Mouse (Mus musculus): ENCODE results near the gene Gga1. TPM values are rescaled to one million over a fixed set of nuclear protein-coding genes. Genes with fewer than 3 reads are reported as not detected.
"Not testable (repeated sequence)": the region's sequence is repeated elsewhere in the genome, so short reads cannot be mapped to it uniquely, and the experiment has no call there.

Gga1 gene
- polyA plus RNA-seq, 1 experiment from 2014 or later, result 25.7 TPM

DNA sequence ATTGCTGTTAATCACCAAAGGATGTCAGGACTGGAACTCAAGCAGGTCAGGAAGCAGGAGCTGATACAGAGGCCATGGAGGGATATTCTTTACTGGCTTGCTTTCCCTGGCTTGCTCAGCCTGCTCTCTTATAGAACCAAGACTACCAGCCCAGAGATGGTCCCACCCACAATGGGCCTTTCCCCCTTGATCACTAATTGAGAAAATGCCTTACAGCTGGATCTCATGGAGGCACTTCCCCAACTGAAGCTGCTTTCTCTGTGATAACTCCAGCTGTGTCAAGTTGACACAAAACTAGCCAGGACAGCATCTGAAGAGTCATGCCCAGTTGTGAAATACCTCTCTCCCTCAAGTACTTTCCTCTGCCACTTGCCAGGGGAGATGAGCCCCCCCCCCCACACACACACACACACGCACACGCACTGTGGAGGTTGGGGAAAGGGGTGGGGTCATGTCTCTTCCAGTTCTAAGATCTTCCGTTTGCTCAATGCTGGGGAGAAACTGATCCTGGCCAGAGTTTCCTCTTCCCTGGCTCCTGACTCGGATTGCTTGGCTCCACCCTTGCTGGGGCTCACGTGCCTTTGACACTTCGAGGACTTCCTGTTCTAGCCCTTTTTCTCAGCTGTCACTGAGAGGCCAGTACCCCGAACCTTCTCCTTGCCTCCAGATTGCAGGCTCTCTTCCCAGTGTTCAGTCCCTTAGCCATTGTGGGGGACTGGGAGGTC is 2.0 kb downstream of the Gga1 start:
- not testable (repeated sequence) for ATAC-seq (ENCODE audit: low FRiP score); H3K4me3 ChIP-seq (ENCODE audit: low read depth, low read length); H3K4me2 ChIP-seq; H3K27ac ChIP-seq (ENCODE audit: low read depth, low read length); H3K27me3 ChIP-seq (ENCODE audit: control insufficient read depth, insufficient read depth, low read length); DNase-seq (ENCODE audit: low spot score, missing footprints); H3K9me3 ChIP-seq (ENCODE audit: control insufficient read depth, low read length); H3K9ac ChIP-seq (ENCODE audit: low read length)
- WGBS, result 77% methylated on average over 7 of the region's 7 CpGs
- peaks cover 16% of the 10 kb centered on the region for H3K36me3 ChIP-seq (ENCODE audit: control insufficient read depth, insufficient read depth, low read length)
- peaks cover 18% of the 10 kb centered on the region for H3K4me1 ChIP-seq (ENCODE audit: control insufficient read depth, insufficient read depth, low read length)

DNA sequence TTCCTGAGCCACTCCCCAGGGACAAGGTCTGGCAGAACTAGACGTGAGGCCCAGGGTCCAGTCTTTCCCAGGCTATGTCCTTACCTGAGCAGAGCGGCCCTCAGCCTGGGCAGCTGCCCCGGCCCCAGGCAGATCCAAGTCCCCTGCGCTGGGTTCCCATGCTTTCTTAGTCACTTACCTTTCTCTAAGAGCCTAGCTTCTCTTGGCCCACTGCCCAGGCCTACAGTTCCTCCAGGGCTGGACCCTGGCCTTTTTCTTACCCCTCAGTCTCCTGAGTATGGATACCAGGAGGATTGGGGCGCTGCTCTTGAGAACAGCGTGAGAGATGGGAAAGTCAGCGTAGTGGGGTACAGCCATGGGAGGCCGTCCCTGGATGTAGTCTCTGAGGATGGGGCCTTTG is 3.4 kb downstream of the Gga1 start:
- Histone ChIP-seq H3K36me3 (ENCODE audit: control insufficient read depth, insufficient read depth, low read length) (peaks cover 22% of the 10 kb centered on the region), H3K27ac (ENCODE audit: low read depth, low read length) (no peak overlapping the region), H3K4me1 (ENCODE audit: control insufficient read depth, insufficient read depth, low read length) (peaks cover 17% of the 10 kb centered on the region), H3K9ac (ENCODE audit: low read length) (no peak overlapping the region), H3K27me3 (ENCODE audit: control insufficient read depth, insufficient read depth, low read length) (no peaks in the 10 kb centered on the region), H3K4me3 (ENCODE audit: low read depth, low read length) (no peak overlapping the region), H3K4me2 (no peak overlapping the region), H3K9me3 (ENCODE audit: control insufficient read depth, low read length) (no peaks in the 10 kb centered on the region)
- 95% methylated on average over 8 of the region's 8 CpGs for WGBS
- ATAC-seq (ENCODE audit: low FRiP score) (no peak), DNase-seq (ENCODE audit: low spot score, missing footprints) (no peak)

DNA sequence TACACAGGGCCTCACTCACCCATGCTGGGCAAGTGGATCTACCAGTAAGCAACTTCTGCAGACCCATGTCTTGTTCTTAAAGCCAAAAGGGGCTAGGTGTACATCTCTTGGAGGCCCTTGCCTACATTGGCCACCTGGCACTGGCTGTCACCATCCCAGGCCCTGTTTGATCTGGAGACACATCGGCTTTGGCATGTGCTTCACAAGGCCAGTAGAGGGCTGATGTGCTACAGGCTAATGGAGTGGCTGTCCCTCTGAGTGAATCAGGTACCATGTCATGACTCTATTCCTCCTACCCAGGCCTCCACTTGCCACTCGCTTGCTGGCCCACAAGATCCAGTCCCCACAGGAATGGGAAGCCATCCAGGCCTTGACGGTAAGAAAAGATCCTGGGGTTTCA is 4.8 kb downstream of the Gga1 start:
- Histone ChIP-seq H3K36me3 (ENCODE audit: control insufficient read depth, insufficient read depth, low read length) (peaks cover 30% of the 10 kb centered on the region), H3K27ac (ENCODE audit: low read depth, low read length) (no peak overlapping the region), H3K9me3 (ENCODE audit: control insufficient read depth, low read length) (no peaks in the 10 kb centered on the region), H3K9ac (ENCODE audit: low read length) (no peak overlapping the region), H3K4me1 (ENCODE audit: control insufficient read depth, insufficient read depth, low read length) (peaks cover 8% of the 10 kb centered on the region), H3K4me2 (no peak overlapping the region), H3K4me3 (ENCODE audit: low read depth, low read length) (no peak overlapping the region), H3K27me3 (ENCODE audit: control insufficient read depth, insufficient read depth, low read length) (no peaks in the 10 kb centered on the region)
- ATAC-seq (ENCODE audit: low FRiP score), result no peak
- 93% methylated on average over 3 of the region's 3 CpGs for WGBS
- DNase-seq (ENCODE audit: low spot score, missing footprints), result no peak

DNA sequence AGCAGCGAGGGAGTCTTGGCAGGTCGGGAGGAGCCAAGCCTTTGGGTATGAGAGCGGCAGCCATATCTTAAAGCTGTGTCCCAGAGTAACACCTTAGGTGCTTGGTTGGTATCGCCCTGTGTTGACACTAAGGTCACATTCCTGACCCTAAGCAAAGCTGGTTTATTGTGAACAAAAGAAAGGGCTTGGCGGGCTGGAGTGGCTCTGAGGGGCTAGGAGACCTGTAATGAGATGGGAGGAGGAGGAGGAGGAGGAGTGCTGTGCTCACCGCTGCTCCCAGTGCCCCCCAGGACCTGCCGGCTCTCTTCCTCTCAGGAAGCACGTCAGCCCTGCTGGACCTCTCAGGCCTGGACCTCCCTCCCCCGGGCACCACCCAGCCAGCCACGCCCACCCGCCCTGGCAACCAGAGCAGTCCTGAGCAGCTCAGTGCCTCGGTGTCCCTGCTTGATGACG is 12.4 kb downstream of the Gga1 start:
- no peak for DNase-seq (ENCODE audit: low spot score, missing footprints)
- Histone ChIP-seq H3K36me3 (ENCODE audit: control insufficient read depth, insufficient read depth, low read length) (peaks cover 22% of the 10 kb centered on the region), H3K4me1 (ENCODE audit: control insufficient read depth, insufficient read depth, low read length) (peaks cover 9% of the 10 kb centered on the region; the same call in 1 of the 2 replicates), H3K4me2 (no peak overlapping the region), H3K27me3 (ENCODE audit: control insufficient read depth, insufficient read depth, low read length) (no peaks in the 10 kb centered on the region), H3K4me3 (ENCODE audit: low read depth, low read length) (no peak overlapping the region), H3K9ac (ENCODE audit: low read length) (peak overlapping the region; percentile 6; the same call in 1 of the 2 replicates), H3K27ac (ENCODE audit: low read depth, low read length) (no peak overlapping the region), H3K9me3 (ENCODE audit: control insufficient read depth, low read length) (no peaks in the 10 kb centered on the region)
- 0 out of 2 replicates have a peak, but pooled peaks have one; percentile 19 for ATAC-seq (ENCODE audit: low FRiP score)
- WGBS, result 15% methylated on average over 13 of the region's 13 CpGs

DNA sequence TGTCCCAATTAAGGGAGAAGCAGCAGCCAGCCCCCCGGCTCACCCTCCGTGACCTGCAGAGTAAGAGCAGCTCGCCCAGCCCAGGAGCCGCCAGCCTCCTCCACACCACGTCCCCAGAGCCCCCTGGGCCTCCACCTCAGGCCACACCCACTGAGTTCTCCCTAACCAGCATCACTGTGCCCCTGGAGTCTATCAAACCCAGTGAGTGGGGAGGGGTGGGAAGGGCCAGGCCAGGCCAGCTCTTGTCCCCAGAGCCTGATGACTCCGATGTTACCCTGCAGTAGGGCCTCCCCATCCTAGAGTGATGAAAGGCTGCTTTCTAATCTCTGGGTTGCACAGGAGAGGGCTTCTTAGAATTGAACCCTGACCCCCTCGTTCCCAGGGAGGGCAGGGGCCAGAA is 15.4 kb downstream of the Gga1 start:
- Histone ChIP-seq H3K4me3 (ENCODE audit: low read depth, low read length) (no peak overlapping the region), H3K4me1 (ENCODE audit: control insufficient read depth, insufficient read depth, low read length) (peaks cover 9% of the 10 kb centered on the region; the same call in 1 of the 2 replicates), H3K4me2 (no peak overlapping the region), H3K9me3 (ENCODE audit: control insufficient read depth, low read length) (no peaks in the 10 kb centered on the region), H3K9ac (ENCODE audit: low read length) (no peak overlapping the region), H3K36me3 (ENCODE audit: control insufficient read depth, insufficient read depth, low read length) (peaks cover 9% of the 10 kb centered on the region), H3K27me3 (ENCODE audit: control insufficient read depth, insufficient read depth, low read length) (no peaks in the 10 kb centered on the region), H3K27ac (ENCODE audit: low read depth, low read length) (no peak overlapping the region)
- DNase-seq (ENCODE audit: low spot score, missing footprints) (no peak), ATAC-seq (ENCODE audit: low FRiP score) (no peak)
- 70% methylated on average over 7 of the region's 7 CpGs for WGBS

DNA sequence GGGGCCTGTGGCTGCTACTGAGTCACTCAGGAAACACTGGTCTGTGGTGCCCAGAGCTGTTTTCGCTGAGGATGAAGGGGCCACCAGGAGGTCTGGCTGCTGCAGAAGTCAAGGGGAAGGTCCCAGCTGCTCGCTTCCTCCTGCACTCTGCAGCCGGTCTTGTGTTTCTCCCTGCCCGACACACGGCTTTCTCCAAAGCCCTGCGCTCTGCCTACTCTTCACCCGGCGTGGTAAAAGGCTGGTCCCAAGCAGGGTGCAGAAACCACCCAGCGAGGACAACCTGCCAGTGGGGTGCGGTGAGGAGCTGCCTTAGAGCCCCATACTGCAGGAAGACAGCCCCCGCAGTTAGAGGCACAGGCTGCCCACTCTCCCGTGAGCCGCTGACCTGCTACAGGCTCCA is 17.7 kb downstream of the Gga1 start:
- Histone ChIP-seq H3K9ac (ENCODE audit: low read length) (no peak overlapping the region), H3K9me3 (ENCODE audit: control insufficient read depth, low read length) (no peaks in the 10 kb centered on the region), H3K4me3 (ENCODE audit: low read depth, low read length) (no peak overlapping the region), H3K4me1 (ENCODE audit: control insufficient read depth, insufficient read depth, low read length) (peaks cover 4% of the 10 kb centered on the region), H3K36me3 (ENCODE audit: control insufficient read depth, insufficient read depth, low read length) (peaks cover 2% of the 10 kb centered on the region; the same call in 1 of the 2 replicates), H3K4me2 (no peak overlapping the region), H3K27me3 (ENCODE audit: control insufficient read depth, insufficient read depth, low read length) (no peaks in the 10 kb centered on the region), H3K27ac (ENCODE audit: low read depth, low read length) (no peak overlapping the region; the same call in 1 of the 2 replicates)
- 77% methylated on average over 13 of the region's 13 CpGs for WGBS
- no peak for DNase-seq (ENCODE audit: low spot score, missing footprints)
- no peak for ATAC-seq (ENCODE audit: low FRiP score)

DNA sequence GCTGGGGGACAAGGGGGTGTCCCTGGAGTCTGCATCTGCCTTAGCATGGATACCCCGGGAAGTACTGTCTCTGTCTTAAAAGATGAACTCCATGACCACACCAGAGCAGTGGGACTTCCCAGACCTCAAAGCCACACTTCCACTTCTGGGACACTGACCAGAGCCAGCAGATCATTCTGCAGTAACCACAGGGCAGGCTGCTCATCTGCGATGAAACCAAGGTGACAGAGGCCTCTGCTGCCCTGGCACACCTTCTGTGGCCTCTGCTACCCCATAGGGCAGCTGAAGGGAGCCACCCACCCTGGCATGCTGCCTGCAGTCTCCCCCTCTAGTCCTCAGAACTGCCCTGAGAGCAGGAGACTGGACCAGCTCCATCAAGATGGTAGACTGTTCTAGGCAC is 18.8 kb downstream of the Gga1 start:
- Histone ChIP-seq H3K9me3 (ENCODE audit: control insufficient read depth, low read length) (no peaks in the 10 kb centered on the region), H3K4me1 (ENCODE audit: control insufficient read depth, insufficient read depth, low read length) (peaks cover 13% of the 10 kb centered on the region), H3K27ac (ENCODE audit: low read depth, low read length) (no peak overlapping the region), H3K4me3 (ENCODE audit: low read depth, low read length) (no peak overlapping the region), H3K27me3 (ENCODE audit: control insufficient read depth, insufficient read depth, low read length) (peaks cover 2% of the 10 kb centered on the region; the same call in 1 of the 2 replicates), H3K36me3 (ENCODE audit: control insufficient read depth, insufficient read depth, low read length) (peaks cover 2% of the 10 kb centered on the region; the same call in 1 of the 2 replicates), H3K9ac (ENCODE audit: low read length) (no peak overlapping the region), H3K4me2 (no peak overlapping the region)
- 91% methylated on average over 2 of the region's 2 CpGs for WGBS
- no peak for ATAC-seq (ENCODE audit: low FRiP score)
- no peak for DNase-seq (ENCODE audit: low spot score, missing footprints)

DNA sequence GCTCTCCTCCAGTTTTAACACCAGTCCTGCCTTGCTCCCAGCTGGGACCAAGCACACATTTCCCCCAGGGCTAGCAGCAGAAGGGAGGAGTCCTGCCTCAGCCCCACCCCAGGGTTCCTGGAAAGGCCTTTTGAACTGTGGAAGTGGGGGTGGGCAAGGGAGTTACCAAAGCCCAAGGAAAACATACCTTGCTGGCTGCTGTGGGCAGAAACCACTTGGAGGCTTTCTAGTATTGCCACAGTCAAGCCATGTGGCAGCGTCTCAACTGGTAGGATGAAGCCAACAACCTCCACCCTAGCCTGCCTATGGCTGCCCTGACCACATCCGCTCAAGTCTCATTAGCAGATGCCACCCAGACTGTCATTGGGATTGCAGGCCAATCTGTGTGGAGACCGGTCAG is 19.2 kb downstream of the Gga1 start:
- Histone ChIP-seq H3K9me3 (ENCODE audit: control insufficient read depth, low read length) (no peaks in the 10 kb centered on the region), H3K27me3 (ENCODE audit: control insufficient read depth, insufficient read depth, low read length) (peaks cover 6% of the 10 kb centered on the region), H3K4me3 (ENCODE audit: low read depth, low read length) (no peak overlapping the region), H3K4me2 (no peak overlapping the region), H3K4me1 (ENCODE audit: control insufficient read depth, insufficient read depth, low read length) (peaks cover 15% of the 10 kb centered on the region), H3K36me3 (ENCODE audit: control insufficient read depth, insufficient read depth, low read length) (peaks cover 2% of the 10 kb centered on the region; the same call in 1 of the 2 replicates), H3K9ac (ENCODE audit: low read length) (no peak overlapping the region), H3K27ac (ENCODE audit: low read depth, low read length) (no peak overlapping the region)
- 85% methylated on average over 3 of the region's 3 CpGs for WGBS
- ATAC-seq (ENCODE audit: low FRiP score), result no peak
- no peak for DNase-seq (ENCODE audit: low spot score, missing footprints)

DNA sequence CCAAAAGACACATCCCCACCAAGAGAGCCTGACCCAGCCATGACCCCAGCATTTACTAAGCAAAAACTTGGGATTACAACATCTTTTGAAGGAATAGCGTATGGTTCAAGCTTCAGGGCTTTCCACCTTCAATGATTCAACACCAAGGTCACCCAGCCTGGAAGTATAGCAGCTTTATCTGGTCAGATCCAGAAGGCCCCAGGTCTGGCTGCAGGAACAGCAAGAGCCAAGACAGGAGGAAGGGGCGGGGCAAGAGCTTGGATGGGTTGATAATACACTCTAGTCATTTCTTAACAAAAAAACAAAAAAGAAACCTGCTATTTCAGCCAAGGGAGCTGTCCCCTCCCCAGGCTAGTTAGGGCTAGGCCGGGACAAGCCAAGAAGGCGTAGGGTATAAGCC is 20.5 kb downstream of the Gga1 start:
- Histone ChIP-seq H3K9me3 (ENCODE audit: control insufficient read depth, low read length) (no peaks in the 10 kb centered on the region), H3K4me1 (ENCODE audit: control insufficient read depth, insufficient read depth, low read length) (peaks cover 17% of the 10 kb centered on the region), H3K27ac (ENCODE audit: low read depth, low read length) (no peak overlapping the region), H3K36me3 (ENCODE audit: control insufficient read depth, insufficient read depth, low read length) (no peaks in the 10 kb centered on the region), H3K27me3 (ENCODE audit: control insufficient read depth, insufficient read depth, low read length) (peaks cover 9% of the 10 kb centered on the region), H3K4me3 (ENCODE audit: low read depth, low read length) (no peak overlapping the region), H3K9ac (ENCODE audit: low read length) (no peak overlapping the region), H3K4me2 (no peak overlapping the region)
- ATAC-seq (ENCODE audit: low FRiP score) (no peak), DNase-seq (ENCODE audit: low spot score, missing footprints) (no peak)
- 86% methylated on average over 4 of the region's 4 CpGs for WGBS

Measured in midbrain, embryonic 11.5 days (tissue).